Mouse (Mus musculus) hindbrain, embryonic 14.5 days (tissue): ENCODE results near the gene Plekha4. TPM values are rescaled to one million over a fixed set of nuclear protein-coding genes. Genes with fewer than 3 reads are reported as not detected.
A peak's percentile ranks its signal among the peaks of the same experiment; 100 is the strongest.

Source experiments
- ATAC-seq: fragments of 200-750 bp; cut with Nextera tagmentation; 2 replicates; pipeline ENCODE4 v1.8.0; 2017; ENCODE audit warnings: moderate number of reproducible peaks, mild to moderate bottlenecking, moderate TSS enrichment, moderate library complexity; ENCODE audit not compliant: low FRiP score
- DNase-seq: peaks from one replicate; pipeline ENCODE4 v3.0.0-alpha.2; 2015; ENCODE audit warnings: low spot score
- H3K27ac ChIP-seq: fragments of 300-500 bp; sonication (generic); 2 replicates; pipeline ENCODE4 v1.5.1; 2014; ENCODE audit warnings: mild to moderate bottlenecking, moderate library complexity
- H3K27me3 ChIP-seq: fragments of 300-500 bp; sonication (generic); 2 replicates; pipeline ENCODE4 v1.6.1; 2014; ENCODE audit warnings: mild to moderate bottlenecking, low read length, mixed read lengths; ENCODE audit not compliant: control insufficient read depth, insufficient read depth
- H3K36me3 ChIP-seq: fragments of 300-500 bp; sonication (generic); replicated peaks from 2 replicates; pipeline ENCODE4 v1.6.1; 2014; ENCODE audit not compliant: control insufficient read depth, insufficient read depth
- H3K4me1 ChIP-seq: fragments of 300-500 bp; sonication (generic); replicated peaks from 2 replicates; pipeline ENCODE4 v1.6.1; 2014; ENCODE audit warnings: antibody characterized with exemption, low read length, mixed read lengths; ENCODE audit not compliant: control insufficient read depth, insufficient read depth
- H3K4me2 ChIP-seq: fragments of 300-500 bp; sonication (generic); replicated peaks from 2 replicates; pipeline ENCODE4 v1.6.1; 2014; ENCODE audit warnings: mild to moderate bottlenecking, moderate library complexity
- H3K4me3 ChIP-seq: fragments of 300-500 bp; sonication (generic); replicated peaks from 2 replicates; pipeline ENCODE4 v1.5.1; 2014; ENCODE audit warnings: mild to moderate bottlenecking, low read length
- H3K9ac ChIP-seq: fragments of 300-500 bp; sonication (generic); 2 replicates; pipeline ENCODE4 v1.6.1; 2014
- H3K9me3 ChIP-seq: fragments of 300-500 bp; sonication (generic); 2 replicates; pipeline ENCODE4 v1.6.1; 2016; ENCODE audit warnings: low read length; ENCODE audit not compliant: control insufficient read depth
- WGBS: fragments of 180-500 bp; shearing (Covaris S2); extraction: QIAGEN DNeasy Blood & Tissue Kit; methylation state at CpG from one replicate; pipeline ENCODE4 v1.1.7; 2014; 5-methylcytosine and 5-hydroxymethylcytosine counted together
- polyA plus RNA-seq: library from polyadenylated mRNA; unstranded; fragments of >200 nt; fragmentation: Nextera tagmentation; extraction: Ambion mirVana; gene quantifications from 2 replicates; pipeline ENCODE4 v1.2.1, GENCODE M21; 2014

Plekha4 gene
- polyA plus RNA-seq, 1 experiment from 2014 or later = 2.3 TPM

DNA sequence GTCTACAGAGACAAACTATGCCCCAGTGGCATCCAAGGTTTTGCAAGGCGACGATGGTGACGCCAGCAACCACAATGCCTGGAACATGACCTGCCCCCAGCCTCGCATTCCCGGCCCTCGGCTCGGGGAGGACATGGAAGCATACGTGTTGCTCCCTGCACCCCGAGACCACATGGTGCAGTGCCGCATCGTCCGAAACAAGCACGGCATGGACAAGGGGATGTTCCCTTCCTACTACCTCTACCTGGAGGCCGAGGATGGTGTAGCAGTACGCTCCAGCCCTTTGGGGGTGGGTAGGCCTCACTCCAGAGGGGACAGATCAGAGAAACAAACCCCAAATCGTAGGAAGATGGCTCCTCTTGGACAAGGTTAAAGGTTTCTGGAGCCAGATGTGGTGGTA lies 7.5 kb upstream of the Plekha4 start:
- WGBS = 89% methylated on average over 16 of the region's 16 CpGs
- no peak for ATAC-seq
- Histone ChIP-seq H3K4me3 (no peak overlapping the region), H3K27ac (no peak overlapping the region), H3K9ac (no peak overlapping the region), H3K9me3 (no peaks in the 10 kb centered on the region), H3K4me1 (peaks cover 7% of the 10 kb centered on the region; the same call in 1 of the 2 replicates), H3K36me3 (0 out of 2 replicates have a peak, but pooled peaks cover 4% of the 10 kb centered on the region), H3K4me2 (no peak overlapping the region), H3K27me3 (no peaks in the 10 kb centered on the region)
- DNase-seq = no peak

DNA sequence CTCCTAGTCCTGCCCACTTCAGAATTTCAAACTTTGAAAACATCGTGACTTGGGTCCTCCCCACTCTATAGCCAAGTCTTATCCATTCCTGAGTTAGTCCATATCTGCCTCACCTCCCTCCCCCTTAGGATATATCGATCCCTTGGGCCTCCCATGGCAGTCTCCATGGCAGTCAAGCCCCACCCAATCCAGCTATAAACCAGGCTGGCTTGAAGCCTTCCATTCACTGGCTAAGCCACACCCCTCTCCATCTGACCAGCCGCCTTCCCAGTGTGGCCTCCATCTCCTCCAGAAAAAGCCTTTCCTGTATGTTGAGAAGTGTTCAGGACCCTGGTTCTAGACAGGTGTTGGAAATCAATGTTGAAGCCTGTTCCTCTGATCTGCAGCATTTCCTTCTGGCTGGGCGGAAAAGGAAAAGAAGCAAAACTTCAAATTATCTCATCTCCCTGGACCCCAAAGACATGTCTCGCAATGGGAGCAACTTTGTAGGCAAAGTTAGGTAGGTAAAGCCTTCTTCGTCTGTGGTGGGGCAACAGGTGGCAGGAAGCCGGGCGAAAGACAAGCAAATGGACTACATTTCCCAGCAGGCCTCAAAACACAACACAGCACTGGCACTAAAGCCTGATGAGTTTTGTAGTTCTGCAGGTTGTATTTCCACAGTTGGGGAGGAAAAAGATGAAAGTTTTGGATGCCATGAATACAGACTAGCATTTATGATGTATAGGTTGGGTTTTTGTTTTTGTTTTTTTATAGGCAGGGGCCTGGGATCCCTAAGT lies 6.6 kb upstream of the Plekha4 start:
- 0 out of 2 replicates have a peak, but pooled peaks cover 5% of the 10 kb centered on the region for H3K36me3 ChIP-seq

DNA sequence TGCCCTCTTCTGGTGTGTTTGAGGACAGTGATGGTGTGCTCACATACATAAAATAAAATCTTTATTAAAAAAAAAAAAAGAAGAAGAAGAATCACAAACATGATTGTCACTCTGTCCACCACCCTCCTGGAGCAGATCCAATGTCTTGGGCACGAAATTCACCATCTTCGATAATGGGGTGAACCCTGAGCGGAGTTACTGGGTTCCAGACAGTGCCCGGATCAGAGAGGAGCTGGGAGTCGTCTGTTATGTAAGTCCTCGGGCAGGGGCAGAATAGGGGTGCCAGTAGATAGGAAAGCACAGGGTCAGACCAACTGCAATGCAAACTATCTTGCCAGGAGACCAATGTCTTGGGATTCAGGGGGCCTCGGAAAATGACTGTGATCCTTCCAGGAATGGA lies 5.5 kb upstream of the Plekha4 start:
- Histone ChIP-seq H3K9ac (no peak overlapping the region), H3K27ac (no peak overlapping the region), H3K9me3 (no peaks in the 10 kb centered on the region), H3K27me3 (no peaks in the 10 kb centered on the region), H3K4me3 (no peak overlapping the region), H3K36me3 (0 out of 2 replicates have a peak, but pooled peaks cover 5% of the 10 kb centered on the region), H3K4me1 (peaks cover 20% of the 10 kb centered on the region), H3K4me2 (no peak overlapping the region)
- DNase-seq (no peak), ATAC-seq (no peak)
- WGBS = 95% methylated on average over 7 of the region's 7 CpGs

More for the DNA sequence above, 6.6 kb upstream of the Plekha4 start:
- DNase-seq (no peak), ATAC-seq (no peak)
- Histone ChIP-seq H3K27ac (no peak overlapping the region), H3K9me3 (no peaks in the 10 kb centered on the region), H3K27me3 (no peaks in the 10 kb centered on the region), H3K4me3 (no peak overlapping the region), H3K9ac (no peak overlapping the region), H3K4me1 (peaks cover 11% of the 10 kb centered on the region; the same call in 1 of the 2 replicates), H3K4me2 (no peak overlapping the region)
- 83% methylated on average over 8 of the region's 8 CpGs for WGBS

DNA sequence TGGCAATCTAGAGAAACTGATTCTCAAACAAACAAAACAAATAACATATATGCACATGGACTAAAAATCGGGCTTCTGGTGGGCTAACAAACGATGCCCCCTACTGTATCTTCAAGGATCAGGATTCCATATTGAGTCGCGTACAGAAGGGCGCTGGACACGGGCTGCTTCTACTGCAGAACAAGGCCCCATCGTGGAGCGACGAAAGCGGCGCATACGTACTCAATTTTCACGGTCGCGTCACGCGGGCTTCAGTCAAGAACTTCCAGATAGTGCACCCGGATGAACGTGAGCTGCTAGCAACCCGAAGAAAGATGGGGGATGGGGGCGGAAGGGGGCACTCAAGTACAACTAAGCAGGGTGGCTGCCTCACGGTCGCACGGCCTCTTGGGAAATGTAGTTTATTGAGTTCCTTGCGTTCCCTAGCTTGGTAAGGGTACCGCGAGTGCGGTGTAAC lies 4.4 kb upstream of the Plekha4 start:
- Histone ChIP-seq H3K27me3 (no peaks in the 10 kb centered on the region), H3K36me3 (0 out of 2 replicates have a peak, but pooled peaks cover 5% of the 10 kb centered on the region), H3K9ac (peak overlapping the region; percentile 64), H3K4me2 (peak overlapping the region; percentile 55), H3K4me3 (peak overlapping the region; percentile 42), H3K27ac (peak overlapping the region; percentile 86), H3K9me3 (no peaks in the 10 kb centered on the region), H3K4me1 (peaks cover 21% of the 10 kb centered on the region)
- WGBS = under 1% methylated on average over 28 of the region's 28 CpGs
- ATAC-seq = peak; percentile 73
- peak; percentile 90 for DNase-seq

DNA sequence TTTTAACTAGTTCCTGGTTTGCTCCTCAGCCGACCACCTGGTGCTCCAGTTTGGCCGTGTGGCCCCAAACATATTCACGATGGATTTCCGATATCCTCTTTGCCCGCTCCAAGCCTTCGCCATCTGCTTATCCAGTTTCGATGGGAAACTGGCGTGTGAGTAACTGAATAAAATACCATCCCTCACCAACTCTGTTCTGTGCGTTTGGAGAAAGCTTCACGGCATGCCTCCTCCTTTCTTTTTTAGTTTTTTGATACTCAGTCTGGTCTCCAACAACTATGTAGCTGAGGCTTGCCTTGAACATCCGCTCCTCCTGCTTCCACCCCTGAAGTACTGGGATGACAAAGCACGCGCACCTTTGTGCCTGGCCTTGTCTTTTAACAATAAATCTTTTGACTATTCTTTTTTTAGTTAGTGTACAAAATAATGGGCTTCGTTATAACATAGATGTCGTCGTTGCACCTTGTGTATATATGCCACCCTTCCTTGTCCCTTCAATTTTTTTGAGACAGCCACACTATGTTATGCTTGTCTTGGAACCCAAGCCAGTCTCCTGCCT lies 3.9 kb upstream of the Plekha4 start:
- Histone ChIP-seq H3K9me3 (no peaks in the 10 kb centered on the region), H3K4me1 (peaks cover 21% of the 10 kb centered on the region), H3K36me3 (0 out of 2 replicates have a peak, but pooled peaks cover 5% of the 10 kb centered on the region), H3K4me2 (peak overlapping the region; percentile 55), H3K4me3 (peak overlapping the region; percentile 42), H3K27me3 (no peaks in the 10 kb centered on the region), H3K9ac (peak overlapping the region; percentile 64), H3K27ac (no peak overlapping the region; the same call in 1 of the 2 replicates)
- 57% methylated on average over 16 of the region's 16 CpGs for WGBS
- DNase-seq = no peak
- ATAC-seq = no peak

DNA sequence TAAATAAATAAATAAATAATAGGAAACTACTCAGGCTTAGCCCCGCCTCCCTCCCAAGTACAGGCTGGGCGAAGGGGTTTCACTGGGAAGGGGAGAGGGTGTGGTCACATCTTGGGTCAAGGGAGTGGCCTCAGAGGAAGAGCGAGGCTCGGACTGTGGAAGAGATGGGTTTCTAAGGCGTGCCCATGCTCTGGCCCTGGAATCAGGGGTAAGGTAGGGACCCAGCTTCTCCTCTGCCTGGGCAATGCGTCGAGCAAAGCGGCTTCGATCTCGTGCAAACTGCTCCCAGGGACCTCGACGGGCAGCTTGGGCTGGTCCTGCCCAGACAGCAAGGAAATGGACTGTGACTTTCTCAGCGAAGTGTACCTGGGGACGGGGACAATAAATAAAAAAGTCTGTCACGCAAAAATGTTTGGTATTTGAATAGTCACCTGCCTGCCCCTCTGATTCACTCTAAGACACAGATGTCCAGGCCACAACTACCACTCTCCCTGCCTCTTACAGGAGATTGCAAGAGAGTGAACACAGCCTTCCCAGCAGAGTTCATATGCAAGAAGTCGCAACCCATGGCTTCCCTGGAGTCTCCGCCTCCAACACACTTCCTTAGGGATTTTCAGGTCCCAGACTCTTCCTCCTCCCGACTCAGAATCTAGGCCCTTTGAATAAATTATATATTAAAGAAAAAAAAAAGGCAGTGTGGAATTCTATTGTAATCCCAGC lies 3.0 kb upstream of the Plekha4 start:
- 72% methylated on average over 18 of the region's 18 CpGs for WGBS
- ATAC-seq (no peak), DNase-seq (no peak)
- Histone ChIP-seq H3K4me2 (peak overlapping the region; percentile 12), H3K27ac (no peak overlapping the region), H3K4me1 (peaks cover 21% of the 10 kb centered on the region), H3K36me3 (0 out of 2 replicates have a peak, but pooled peaks cover 5% of the 10 kb centered on the region), H3K27me3 (no peaks in the 10 kb centered on the region), H3K9ac (no peak overlapping the region), H3K9me3 (no peaks in the 10 kb centered on the region), H3K4me3 (no peak overlapping the region)

DNA sequence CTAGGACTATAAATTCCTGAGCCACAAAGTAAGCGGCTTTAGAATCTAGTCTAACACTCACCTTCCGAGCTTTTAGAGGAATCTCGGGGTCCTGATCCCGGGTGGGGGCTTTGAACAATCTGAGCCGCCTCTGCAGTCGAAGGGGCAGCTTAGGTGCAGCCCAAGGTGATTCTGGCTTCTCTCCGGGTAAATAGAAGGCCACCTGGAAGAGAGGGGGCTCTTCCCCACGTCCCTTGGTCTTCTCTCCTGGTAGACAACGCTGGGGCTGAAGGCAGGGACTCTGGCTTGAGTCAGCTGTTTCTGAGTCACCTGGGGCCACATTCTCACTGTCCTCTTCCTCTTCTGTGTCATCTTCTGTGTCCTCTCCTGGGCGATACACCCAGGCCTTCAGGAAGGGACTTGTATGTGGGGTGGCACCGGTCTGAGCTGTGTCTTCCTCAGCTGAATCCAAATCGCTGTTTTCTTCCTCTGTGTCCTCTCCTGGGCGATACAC lies 2.4 kb upstream of the Plekha4 start:
- Histone ChIP-seq H3K27me3 (no peaks in the 10 kb centered on the region), H3K4me1 (peaks cover 21% of the 10 kb centered on the region), H3K36me3 (0 out of 2 replicates have a peak, but pooled peaks cover 5% of the 10 kb centered on the region), H3K9ac (no peak overlapping the region), H3K4me2 (peak overlapping the region; percentile 12), H3K27ac (no peak overlapping the region), H3K9me3 (no peaks in the 10 kb centered on the region), H3K4me3 (no peak overlapping the region)
- no peak for DNase-seq
- ATAC-seq = no peak
- 89% methylated on average over 13 of the region's 13 CpGs for WGBS

DNA sequence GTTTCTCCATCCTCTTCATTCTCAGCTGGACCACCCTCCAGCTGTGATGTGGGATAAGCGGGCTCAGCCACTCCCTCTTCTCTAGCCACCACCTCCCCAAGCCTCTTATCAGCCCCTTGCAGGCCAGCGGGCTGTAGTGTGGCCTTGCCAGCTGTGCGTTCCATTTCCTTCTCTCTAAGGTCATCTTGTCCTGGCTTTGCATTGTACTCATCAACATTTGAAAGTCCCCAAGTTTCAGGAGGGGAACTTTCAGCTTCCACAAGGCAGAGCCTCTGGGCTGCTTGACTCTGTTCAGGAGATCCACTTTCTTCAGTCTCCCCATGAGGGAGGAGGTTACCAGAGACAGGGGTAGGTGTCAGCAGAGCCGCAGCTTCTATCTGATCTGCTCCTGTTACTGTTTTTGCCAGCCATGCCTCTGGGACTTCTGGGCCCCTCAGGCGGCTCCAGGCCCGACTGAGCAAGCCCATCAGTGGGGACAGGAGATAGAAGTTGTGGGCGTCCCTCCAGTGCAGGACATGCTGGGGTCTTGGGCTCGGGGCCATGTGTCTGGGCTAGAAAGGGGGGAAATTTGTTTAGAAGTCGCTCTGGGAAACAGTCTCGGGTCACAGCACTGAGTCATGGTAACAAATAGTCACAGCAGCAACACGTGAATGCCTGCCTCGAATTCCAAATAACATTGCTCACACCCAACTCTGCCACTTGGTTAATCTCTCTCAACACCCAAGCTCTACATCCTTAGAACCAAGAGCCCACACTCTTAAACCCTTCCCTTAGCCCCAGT lies 1.1 kb upstream of the Plekha4 start:
- whole genome bisulfite sequencing = 35% methylated on average over 12 of the region's 12 CpGs
- Histone ChIP-seq H3K9ac (peak overlapping the region; percentile 77), H3K9me3 (no peaks in the 10 kb centered on the region), H3K27ac (peak overlapping the region; percentile 83), H3K36me3 (0 out of 2 replicates have a peak, but pooled peaks cover 5% of the 10 kb centered on the region), H3K4me1 (peaks cover 21% of the 10 kb centered on the region), H3K4me3 (peak overlapping the region; percentile 63), H3K27me3 (no peaks in the 10 kb centered on the region), H3K4me2 (peak overlapping the region; percentile 73)
- no peak for DNase-seq
- ATAC-seq = no peak
